Mouse (Mus musculus) olfactory bulb, adult 2 months (tissue): ENCODE results near the gene Aox1.

ENCODE experiments used
- CTCF ChIP-seq: fragments of 200-500 bp; IDR thresholded peaks from 2 replicates; pipeline ENCODE4 v1.5.1; 2012; ENCODE audit warnings: low read depth, mild to moderate bottlenecking, low read length, moderate library complexity; ENCODE audit not compliant: insufficient read depth
- POLR2A ChIP-seq: fragments of 200-500 bp; IDR thresholded peaks from 2 replicates; pipeline ENCODE4 v1.6.1; 2012; ENCODE audit warnings: mild to moderate bottlenecking, low read depth, low read length, moderate library complexity; ENCODE audit not compliant: insufficient read depth

- TF ChIP-seq POLR2A (no peak), CTCF (no peak)
Measured at GRCm38 (mm10) chr1:58055598-58055997, 25.9 kb downstream of the Aox1 start.
